Mouse (Mus musculus) spleen, adult 2 months (tissue): ENCODE results near the gene Daam2. TPM values are rescaled to one million over a fixed set of nuclear protein-coding genes. Genes with fewer than 3 reads are reported as not detected.

Experiments
- DNase-seq, 2 experiments: peaks; one replicate each; pipeline versions ENCODE4 v3.0.0 to v3.0.0-alpha.2; 2012 to 2021; ENCODE audit warnings: low spot score in 2 of 2, low read depth in 1 of 2
- H3K27ac ChIP-seq: fragments of 200-500 bp; 2 replicates; pipeline ENCODE4 v1.5.1; 2012; ENCODE audit warnings: low read length, inconsistent platforms; ENCODE audit not compliant: insufficient read depth
- H3K27me3 ChIP-seq: fragments of 200-500 bp; 2 replicates; pipeline ENCODE4 v1.6.1; 2012; ENCODE audit warnings: mild to moderate bottlenecking, moderate library complexity, low read length, inconsistent platforms; ENCODE audit not compliant: control insufficient read depth, insufficient read depth
- H3K36me3 ChIP-seq: fragments of 200-500 bp; 2 replicates; pipeline ENCODE4 v1.6.1; 2012; ENCODE audit warnings: mild to moderate bottlenecking, low read length, inconsistent platforms; ENCODE audit not compliant: control insufficient read depth, insufficient read depth
- H3K4me1 ChIP-seq: fragments of 200-500 bp; 2 replicates; pipeline ENCODE4 v1.6.1; 2011; ENCODE audit warnings: inconsistent platforms; ENCODE audit not compliant: control insufficient read depth, insufficient read depth, insufficient read length
- H3K4me3 ChIP-seq: fragments of 200-500 bp; 2 replicates; pipeline ENCODE4 v1.5.1; 2011; ENCODE audit warnings: mild to moderate bottlenecking, inconsistent platforms; ENCODE audit not compliant: insufficient read depth, insufficient read length; ENCODE audit errors: extremely low read depth
- CTCF ChIP-seq: fragments of 200-500 bp; IDR thresholded peaks from 2 replicates; pipeline ENCODE4 v1.5.1; 2011; ENCODE audit warnings: mild to moderate bottlenecking, inconsistent platforms; ENCODE audit not compliant: insufficient read depth, insufficient read length, insufficient replicate concordance; ENCODE audit errors: extremely low read depth
- POLR2A ChIP-seq: fragments of 200-500 bp; IDR thresholded peaks from 2 replicates; pipeline ENCODE4 v1.6.1; 2011; ENCODE audit warnings: low read depth, low read length, inconsistent platforms
- WGBS: fragments of 180-500 bp; shearing (Covaris S2); methylation state at CpG from one replicate; pipeline ENCODE4 v1.1.7; 2018; 5-methylcytosine and 5-hydroxymethylcytosine counted together
- polyA plus RNA-seq: library from polyadenylated mRNA; depleted of rRNA; stranded (reverse); fragments of >200 nt; gene quantifications from 2 replicates; pipeline ENCODE4 v1.2.3, GENCODE M21; 2012

Daam2 gene
- polyA plus RNA-seq, 1 experiment, result 3.1 TPM

GRCm38 (mm10) chr17:49534267-49534719, 29.9 kb downstream of the Daam2 start:
- H3K27me3 ChIP-seq, result no peaks in the 10 kb centered on the region

GRCm38 (mm10) chr17:49531661-49532060, 32.5 kb downstream of the Daam2 start:
- WGBS, result 86% methylated on average over 5 of the region's 5 CpGs

More at GRCm38 (mm10) chr17:49534267-49534719, 29.9 kb downstream of the Daam2 start:
- no peak for DNase-seq
- H3K4me3 ChIP-seq, result no peak overlapping the region
- H3K27ac ChIP-seq, result no peak overlapping the region
- WGBS, result 82% methylated on average over 9 of the region's 9 CpGs
- H3K4me1 ChIP-seq, result no peaks in the 10 kb centered on the region
- no peak for TF ChIP-seq POLR2A
- no peak for TF ChIP-seq CTCF
- no peaks in the 10 kb centered on the region for H3K36me3 ChIP-seq

GRCm38 (mm10) chr17:49530215-49530614, 33.9 kb downstream of the Daam2 start:
- Histone ChIP-seq H3K36me3 (no peaks in the 10 kb centered on the region), H3K4me1 (no peaks in the 10 kb centered on the region), H3K27ac (no peak overlapping the region), H3K4me3 (no peak overlapping the region), H3K27me3 (no peaks in the 10 kb centered on the region)
- no peak for DNase-seq
- WGBS, result 41% methylated on average over 3 of the region's 3 CpGs
- no peak for TF ChIP-seq CTCF
- no peak for TF ChIP-seq POLR2A

More at GRCm38 (mm10) chr17:49531661-49532060, 32.5 kb downstream of the Daam2 start:
- TF ChIP-seq POLR2A, result no peak
- TF ChIP-seq CTCF, result no peak
- no peaks in the 10 kb centered on the region for H3K27me3 ChIP-seq
- H3K36me3 ChIP-seq, result no peaks in the 10 kb centered on the region
- H3K4me3 ChIP-seq, result no peak overlapping the region
- no peak for DNase-seq
- H3K4me1 ChIP-seq, result no peaks in the 10 kb centered on the region
- no peak overlapping the region for H3K27ac ChIP-seq

- DNase-seq, result no peak
- Histone ChIP-seq H3K27me3 (no peaks in the 10 kb centered on the region), H3K4me1 (no peaks in the 10 kb centered on the region), H3K4me3 (no peak overlapping the region), H3K36me3 (no peaks in the 10 kb centered on the region), H3K27ac (no peak overlapping the region)
- TF ChIP-seq POLR2A (no peak), CTCF (no peak)
- 74% methylated on average over 7 of the region's 7 CpGs for WGBS
Measured at GRCm38 (mm10) chr17:49528503-49529205, 35.5 kb downstream of the Daam2 start.

GRCm38 (mm10) chr17:49528033-49528432, 36.1 kb downstream of the Daam2 start:
- Histone ChIP-seq H3K36me3 (no peaks in the 10 kb centered on the region), H3K4me3 (no peak overlapping the region), H3K27me3 (no peaks in the 10 kb centered on the region), H3K4me1 (no peaks in the 10 kb centered on the region), H3K27ac (no peak overlapping the region)
- DNase-seq, result no peak
- 91% methylated on average over 4 of the region's 4 CpGs for WGBS
- TF ChIP-seq CTCF, result no peak

GRCm38 (mm10) chr17:49526566-49526965, 37.6 kb downstream of the Daam2 start:
- no peaks in the 10 kb centered on the region for H3K27me3 ChIP-seq
- TF ChIP-seq CTCF (no peak), POLR2A (no peak)
- no peak overlapping the region for H3K27ac ChIP-seq
- no peaks in the 10 kb centered on the region for H3K36me3 ChIP-seq
- WGBS, result 87% methylated on average over 5 of the region's 5 CpGs
- no peak for DNase-seq
- H3K4me1 ChIP-seq, result no peaks in the 10 kb centered on the region
- no peak overlapping the region for H3K4me3 ChIP-seq

GRCm38 (mm10) chr17:49525911-49526310, 38.2 kb downstream of the Daam2 start:
- H3K4me3 ChIP-seq, result no peak overlapping the region
- TF ChIP-seq POLR2A (no peak), CTCF (no peak)
- no peak overlapping the region for H3K27ac ChIP-seq
- H3K4me1 ChIP-seq, result no peaks in the 10 kb centered on the region
- no peak for DNase-seq
- no peaks in the 10 kb centered on the region for H3K36me3 ChIP-seq
- WGBS, result 76% methylated on average over 4 of the region's 4 CpGs
- no peaks in the 10 kb centered on the region for H3K27me3 ChIP-seq
